Mouse (Mus musculus) hindlimb bud, embryonic 11.5 days (tissue): ENCODE data around the gene Itgb2.

Source experiments
- DNase-seq: peaks from one replicate; pipeline ENCODE4 v3.0.0-alpha.2; 2012; ENCODE audit warnings: low read depth, low spot score; ENCODE audit errors: extremely low spot score

The Itgb2 gene

DNA sequence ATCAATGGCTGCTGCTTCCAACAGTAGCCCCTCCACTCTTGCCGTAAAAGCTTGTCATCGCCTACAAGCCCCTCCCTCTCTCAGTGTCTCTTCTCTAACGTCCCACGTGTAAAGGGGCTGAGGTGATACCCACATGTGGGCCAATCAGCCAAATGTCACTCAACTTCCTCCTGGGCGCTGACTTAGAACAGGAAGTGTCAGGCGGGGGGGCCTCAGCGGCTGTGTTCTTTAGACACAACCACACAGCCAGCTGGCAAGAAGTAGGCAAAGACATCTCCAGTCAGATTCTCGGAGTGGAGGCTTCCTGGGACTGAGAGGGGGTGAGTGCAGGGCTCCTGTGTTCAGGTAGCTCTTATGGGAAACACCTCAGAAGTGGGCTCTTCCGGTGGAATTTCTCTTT is at the start of gene Itgb2:
TSS of gene Itgb2 (plus strand) at position 113 of the 400 bp plus-strand sequence.
- DNase-seq, result no peak

- DNase-seq, result no peak
These were observed 48.2 kb upstream of the Itgb2 start for GRCm38 (mm10) chr10:77481814-77482213.

- no peak for DNase-seq
These were observed 45.7 kb upstream of the Itgb2 start for GRCm38 (mm10) chr10:77484205-77484935.

GRCm38 (mm10) chr10:77485786-77486185 is 44.3 kb upstream of the Itgb2 start:
- DNase-seq, result no peak

DNA sequence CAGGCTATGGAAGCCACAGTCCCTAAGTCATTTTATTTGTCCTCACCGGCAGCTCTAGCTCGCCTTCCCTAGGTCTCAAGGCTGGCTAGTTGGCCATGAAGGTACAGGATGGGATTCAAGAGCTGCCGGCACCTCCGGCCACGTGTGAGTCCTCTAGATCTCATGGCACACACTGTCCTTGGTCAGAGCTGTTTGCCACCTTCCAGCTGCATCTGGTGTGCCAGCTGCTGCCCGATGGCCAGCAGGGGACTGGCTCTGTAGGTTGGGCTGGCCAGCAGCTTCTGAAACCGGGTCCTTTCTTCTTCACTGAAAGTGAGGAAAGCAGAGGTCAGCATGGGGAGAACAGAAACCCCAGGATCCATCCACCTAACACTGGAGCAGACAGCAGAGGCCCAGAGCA is 41.9 kb upstream of the Itgb2 start:
- no peak for DNase-seq

- no peak for DNase-seq
These were observed 38.5 kb upstream of the Itgb2 start for GRCm38 (mm10) chr10:77491585-77491984.

GRCm38 (mm10) chr10:77492885-77493284 is 37.2 kb upstream of the Itgb2 start:
- no peak for DNase-seq

GRCm38 (mm10) chr10:77497185-77497584 is 32.9 kb upstream of the Itgb2 start:
- no peak for DNase-seq

- DNase-seq, result no peak
These were observed 31.8 kb upstream of the Itgb2 start for GRCm38 (mm10) chr10:77498254-77498653.

DNA sequence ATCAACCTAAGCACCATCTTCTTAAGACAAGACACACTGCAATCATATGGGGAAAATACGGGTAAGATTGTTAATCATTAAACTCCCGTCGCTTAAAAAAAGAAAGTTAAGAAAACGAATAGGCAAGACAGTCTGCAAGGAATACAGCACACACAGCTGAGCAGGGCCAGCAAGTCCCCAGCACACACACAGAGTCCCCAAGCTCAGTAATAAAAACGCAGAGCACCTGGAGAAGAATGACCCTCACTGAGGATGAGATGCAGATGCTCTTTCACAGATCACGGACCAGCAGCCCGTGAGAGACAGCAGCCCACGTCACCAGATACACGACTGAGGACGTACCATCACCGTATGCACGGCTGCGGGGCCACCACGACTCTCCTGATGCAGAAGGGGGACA is 29.4 kb upstream of the Itgb2 start:
- DNase-seq, result no peak

DNA sequence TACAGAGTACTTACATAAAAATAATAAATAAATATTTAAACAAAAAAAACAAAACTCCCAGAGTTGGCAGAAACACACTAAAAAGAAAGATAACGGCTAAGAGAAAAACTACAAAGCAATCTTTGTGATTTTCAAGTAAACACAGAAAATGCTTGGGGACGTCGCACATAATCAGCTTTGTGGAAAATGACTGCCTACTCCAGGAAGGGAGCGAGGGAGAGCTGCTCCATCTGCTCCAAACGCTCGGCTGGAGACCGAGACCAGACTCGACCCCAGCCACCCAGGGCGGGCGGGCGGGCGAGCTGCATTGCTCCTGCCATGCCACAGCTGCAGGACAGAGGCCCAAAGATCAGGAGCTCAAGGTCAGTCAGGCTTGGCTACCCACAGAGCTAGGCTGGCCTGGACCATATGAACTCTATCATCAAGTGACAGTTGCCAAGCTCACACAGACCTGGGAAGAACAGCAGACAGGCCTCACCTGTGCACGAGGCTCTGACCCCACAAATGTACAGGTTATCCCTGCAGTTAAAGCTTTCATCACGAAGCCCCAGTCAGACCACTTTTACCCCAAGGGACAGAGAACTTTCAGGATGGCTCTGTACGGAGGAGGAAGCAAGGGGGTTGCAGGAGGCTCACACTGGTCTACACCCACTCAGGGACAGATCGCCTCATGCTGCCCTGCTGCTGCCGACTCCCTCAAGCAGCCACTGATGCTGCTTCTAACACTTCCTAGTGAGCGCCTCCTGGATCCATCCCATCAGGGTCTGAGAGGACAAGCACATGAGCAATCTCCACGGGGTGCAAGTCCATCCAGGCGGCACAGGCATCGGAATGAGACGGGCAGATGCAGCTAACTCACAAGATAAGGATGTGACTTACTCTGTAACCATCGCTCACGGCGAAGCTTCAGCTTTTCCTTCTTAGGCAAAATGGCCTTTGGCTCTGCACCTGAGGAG is 26.8 kb upstream of the Itgb2 start:
- DNase-seq, result no peak

DNA sequence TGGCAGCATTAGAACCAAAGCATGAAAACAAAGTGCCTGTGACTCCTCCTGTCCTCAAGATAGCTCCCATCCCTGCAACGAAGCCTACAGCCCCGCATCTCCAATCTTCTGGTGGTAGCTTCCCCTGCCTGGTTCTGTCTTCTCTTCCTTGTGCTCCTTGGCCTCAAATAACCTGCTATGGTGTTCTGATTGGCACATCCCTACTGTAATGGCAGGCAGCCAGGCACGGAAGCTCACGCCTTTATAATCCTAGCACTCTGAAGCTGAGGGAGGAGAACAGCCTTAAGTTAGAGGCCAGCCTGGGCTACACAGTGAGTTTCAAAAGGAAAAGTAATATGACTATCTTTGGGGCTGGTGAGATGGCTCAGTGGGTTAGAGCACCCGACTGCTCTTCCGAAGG is 25.9 kb upstream of the Itgb2 start:
- DNase-seq, result no peak

- DNase-seq, result no peak
These were observed 23.5 kb upstream of the Itgb2 start for GRCm38 (mm10) chr10:77506526-77506925.

DNA sequence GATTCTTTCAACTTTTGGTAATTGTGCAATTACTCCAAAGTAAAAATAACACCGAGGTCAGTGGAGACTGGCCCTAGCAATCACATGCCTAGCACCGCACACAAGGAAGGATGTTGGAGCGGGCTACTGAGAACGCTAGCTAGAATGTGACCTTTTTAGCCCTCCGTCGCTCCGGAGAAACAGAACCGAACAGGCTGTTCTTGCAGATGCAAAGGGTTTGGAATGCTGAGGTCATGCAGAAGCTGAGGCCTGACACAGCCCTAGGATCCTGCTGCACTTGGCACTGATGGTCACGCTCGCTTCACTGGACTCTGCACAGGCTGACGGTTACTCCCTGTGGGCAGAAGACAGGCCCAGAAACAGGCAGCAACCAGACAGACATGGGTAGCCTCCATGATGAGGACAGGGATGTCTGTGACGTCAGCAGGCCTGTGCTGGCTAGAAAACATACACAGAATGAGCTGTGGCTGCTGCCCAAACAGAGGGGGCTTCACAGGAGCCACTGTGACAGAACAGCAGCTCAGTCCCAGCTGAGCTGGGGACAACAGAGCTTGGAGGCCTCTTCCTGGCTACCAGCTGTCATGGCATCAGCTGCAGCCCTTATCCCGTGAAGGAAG is 23.0 kb upstream of the Itgb2 start:
- no peak for DNase-seq

GRCm38 (mm10) chr10:77507779-77508178 is 22.3 kb upstream of the Itgb2 start:
- DNase-seq, result no peak

DNA sequence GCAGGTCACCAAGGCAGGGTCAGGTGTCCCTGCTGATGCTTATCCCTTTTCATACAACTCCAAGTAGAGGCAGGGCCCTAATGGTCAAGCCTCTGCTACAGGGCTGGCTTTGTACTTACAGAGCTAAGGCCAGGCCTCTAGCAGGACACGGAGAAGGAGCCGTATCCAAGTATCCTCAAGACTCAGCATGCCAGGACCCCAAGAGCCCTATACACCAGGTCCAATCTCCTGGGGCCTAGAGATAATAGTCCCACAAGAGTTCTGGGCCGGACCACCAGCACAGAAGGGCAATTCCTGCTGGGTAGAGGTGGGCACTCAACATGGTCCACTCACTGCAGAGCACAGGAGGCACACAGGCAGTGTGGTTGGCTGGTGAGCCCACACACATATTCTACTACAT is 21.3 kb upstream of the Itgb2 start:
- DNase-seq, result no peak

DNA sequence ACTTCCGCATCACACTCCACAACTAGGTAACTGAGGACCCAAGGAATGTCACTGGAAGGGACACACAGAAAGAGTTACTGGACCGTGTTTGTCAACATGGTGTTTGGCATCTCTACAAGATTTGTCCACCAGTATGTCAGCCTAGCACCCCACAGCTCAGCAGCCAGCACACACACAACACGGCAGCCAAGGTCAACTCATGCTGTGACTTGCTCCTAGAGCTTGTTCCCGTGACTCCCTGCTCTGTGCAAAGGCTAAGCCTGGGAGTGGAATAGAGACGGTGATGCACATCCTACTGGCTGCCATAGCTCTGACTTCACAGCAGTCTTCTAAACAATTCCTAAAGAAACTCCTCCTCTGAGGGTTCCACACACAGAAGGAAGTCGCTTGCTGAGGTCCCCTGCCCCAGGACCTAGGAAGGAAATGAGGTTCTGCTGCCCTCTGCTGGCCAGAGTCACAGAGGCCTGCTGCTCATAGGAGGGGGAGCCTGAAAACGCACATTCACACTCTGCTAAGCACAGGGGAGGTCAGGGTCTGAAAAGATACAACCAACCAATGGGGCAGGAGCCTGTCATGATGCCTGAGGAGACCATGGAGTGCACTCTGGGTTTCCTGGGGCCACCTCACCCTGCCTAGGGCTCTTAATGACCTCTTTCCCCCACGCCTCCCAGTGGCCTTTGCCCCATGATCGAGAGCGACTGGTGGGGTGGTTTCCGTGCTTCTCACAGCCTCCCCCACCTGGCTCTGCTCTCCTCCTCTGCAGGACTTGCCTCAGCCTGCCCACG is 20.5 kb upstream of the Itgb2 start:
- peak; percentile 81 for DNase-seq

DNA sequence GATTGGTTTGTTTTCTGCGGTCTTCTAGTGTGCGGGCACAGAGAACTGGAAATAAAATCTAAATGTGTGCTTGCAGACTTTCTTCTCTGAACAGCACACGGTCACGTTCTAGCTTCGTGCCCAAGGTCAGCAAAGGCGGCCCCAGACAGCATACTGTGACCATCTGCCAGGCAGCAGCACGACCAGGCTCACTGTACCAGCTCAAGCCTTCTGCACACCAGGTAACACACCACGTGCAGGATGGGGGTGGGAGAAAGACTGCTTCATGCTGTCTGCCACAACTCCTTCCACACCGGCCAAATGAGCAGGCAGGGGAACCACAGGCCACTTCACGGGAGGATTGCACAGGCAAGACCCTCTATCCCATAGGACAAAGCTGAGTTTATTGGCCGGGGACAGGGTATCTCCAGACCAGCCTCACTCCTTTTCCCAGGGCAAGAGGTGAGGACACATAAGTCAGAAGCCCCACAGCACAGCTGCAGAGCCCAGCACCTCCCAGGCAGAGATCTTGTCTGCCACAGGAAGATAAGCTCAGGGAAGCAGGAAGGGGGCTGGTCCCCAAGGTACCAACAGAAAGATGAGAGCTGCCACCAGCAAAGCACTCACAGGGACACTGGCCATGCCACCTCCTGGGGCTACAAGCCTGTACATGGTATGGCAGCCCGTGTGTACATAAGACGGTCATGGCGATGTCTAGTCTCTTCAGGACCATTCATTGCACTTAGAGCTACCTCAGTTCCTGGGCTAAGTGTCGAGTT is 19.6 kb upstream of the Itgb2 start:
- DNase-seq, result no peak

DNA sequence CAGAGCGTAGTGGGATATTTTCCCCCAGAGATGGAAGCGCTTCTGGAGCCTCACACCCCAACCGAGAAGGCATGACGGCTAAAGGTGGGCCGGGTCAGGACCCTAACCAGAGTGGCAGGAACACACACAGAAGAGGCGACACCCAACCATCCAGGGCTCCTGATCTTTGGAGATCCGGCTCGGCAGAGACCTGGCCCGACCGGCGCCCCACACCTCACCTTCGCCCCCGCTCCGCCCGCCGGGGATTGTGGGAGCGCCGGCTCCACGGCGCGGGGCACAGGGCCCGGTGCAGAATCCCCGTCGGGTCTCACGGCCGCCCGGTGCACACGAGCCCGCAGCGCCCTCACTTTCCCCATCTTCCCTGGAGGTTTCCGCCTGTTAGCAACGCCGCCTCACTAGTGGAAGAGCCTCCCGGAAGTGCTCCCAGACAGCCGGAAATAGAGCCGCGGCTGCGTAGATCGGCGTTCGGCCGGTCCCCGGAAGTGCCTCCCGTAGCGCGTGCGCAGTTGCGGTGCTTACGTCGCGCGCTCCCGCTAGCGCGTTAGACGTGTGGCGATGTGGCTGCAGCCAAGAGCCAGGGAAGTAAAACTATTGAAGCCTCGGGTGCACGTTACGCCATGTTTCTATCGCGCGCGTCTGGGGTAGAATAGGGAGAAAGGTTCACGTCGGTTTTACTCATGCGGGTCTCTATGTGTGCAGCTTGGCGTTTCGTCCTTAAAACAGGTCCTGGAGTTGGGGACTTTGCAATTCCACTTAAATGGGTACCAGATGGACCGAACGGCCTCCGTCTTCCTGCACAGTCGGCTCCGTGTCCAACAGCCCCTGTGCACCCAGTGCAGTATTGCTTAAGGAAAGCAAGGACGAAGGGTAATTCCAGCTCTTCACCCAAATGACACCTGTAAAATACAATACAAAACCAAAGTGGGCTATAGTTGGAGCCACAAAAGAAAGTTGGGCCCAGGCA is 14.4 kb upstream of the Itgb2 start, which contains the start of gene Fam207a:
TSS of gene Fam207a (minus strand) at position 401 of the 964 bp plus-strand sequence.
- peak; percentile 63 for DNase-seq
